Mouse (Mus musculus) mature B cell (primary cell): Measurements from ENCODE around the gene Ets1.

ENCODE experiments used
- in situ Hi-C: fragments of 300-500 bp; cut with MboI; formaldehyde crosslinking; loops from 2 replicates; pipeline ENCODE4 v1.14.3; 2019

Gene Ets1

GRCm38 (mm10) chr9:32666611-32667517 is 30.8 kb downstream of the Ets1 start:
- in situ Hi-C loops: no loop called here

GRCm38 (mm10) chr9:32667518-32667908 is 31.5 kb downstream of the Ets1 start:
- in situ Hi-C loops: no loop called here

- in situ Hi-C loops: no loop called here
Measured at GRCm38 (mm10) chr9:32668075-32668673, 32.2 kb downstream of the Ets1 start.

GRCm38 (mm10) chr9:32669397-32669796 is 33.4 kb downstream of the Ets1 start:
- in situ Hi-C loops: no loop called here

- in situ Hi-C loops: no loop called here
Measured at GRCm38 (mm10) chr9:32671970-32672859, 36.2 kb downstream of the Ets1 start.

- in situ Hi-C loops: no loop called here
Measured at GRCm38 (mm10) chr9:32673923-32674322, 37.9 kb downstream of the Ets1 start.

- in situ Hi-C loops: no loop called here
Measured at GRCm38 (mm10) chr9:32675671-32676409, 39.8 kb downstream of the Ets1 start.

- in situ Hi-C loops: no loop called here
Measured at GRCm38 (mm10) chr9:32676480-32676879, 40.5 kb downstream of the Ets1 start.

- in situ Hi-C loops: no loop called here
Measured at GRCm38 (mm10) chr9:32677646-32678045, 41.6 kb downstream of the Ets1 start.

GRCm38 (mm10) chr9:32678120-32678757 is 42.2 kb downstream of the Ets1 start:
- in situ Hi-C loops: no loop called here

GRCm38 (mm10) chr9:32679531-32679930 is 43.5 kb downstream of the Ets1 start:
- in situ Hi-C loops: no loop called here

GRCm38 (mm10) chr9:32680201-32680600 is 44.2 kb downstream of the Ets1 start:
- in situ Hi-C loops: no loop called here

- in situ Hi-C loops: no loop called here
Measured at GRCm38 (mm10) chr9:32685793-32686558, 50.0 kb downstream of the Ets1 start.

- in situ Hi-C loops: no loop called here
Measured at GRCm38 (mm10) chr9:32688351-32688750, 52.3 kb downstream of the Ets1 start.

- in situ Hi-C loops: loop anchor here (5.0 kb wide), 1 partner anchor 74 kb away; no protein-coding TSS in a partner anchor
Measured at GRCm38 (mm10) chr9:32691151-32691925, 55.3 kb downstream of the Ets1 start.

- in situ Hi-C loops: loop anchor here (5.0 kb wide), 1 partner anchor 76 kb away; no protein-coding TSS in a partner anchor
Measured at GRCm38 (mm10) chr9:32692944-32693343, 56.9 kb downstream of the Ets1 start.

- in situ Hi-C loops: loop anchor here (5.0 kb wide), 1 partner anchor 76 kb away; no protein-coding TSS in a partner anchor
Measured at GRCm38 (mm10) chr9:32693411-32693810, 57.4 kb downstream of the Ets1 start.

- in situ Hi-C loops: loop anchor here (5.0 kb wide), 1 partner anchor 77 kb away; no protein-coding TSS in a partner anchor
Measured at GRCm38 (mm10) chr9:32694111-32694824, 58.2 kb downstream of the Ets1 start.
